Mouse (Mus musculus): ENCODE results near the gene Adcy4. TPM values are rescaled to one million over a fixed set of nuclear protein-coding genes. Genes with fewer than 3 reads are reported as not detected.

Adcy4 gene
- polyA plus RNA-seq, 1 experiment from 2014 or later: 29.3 TPM

DNA sequence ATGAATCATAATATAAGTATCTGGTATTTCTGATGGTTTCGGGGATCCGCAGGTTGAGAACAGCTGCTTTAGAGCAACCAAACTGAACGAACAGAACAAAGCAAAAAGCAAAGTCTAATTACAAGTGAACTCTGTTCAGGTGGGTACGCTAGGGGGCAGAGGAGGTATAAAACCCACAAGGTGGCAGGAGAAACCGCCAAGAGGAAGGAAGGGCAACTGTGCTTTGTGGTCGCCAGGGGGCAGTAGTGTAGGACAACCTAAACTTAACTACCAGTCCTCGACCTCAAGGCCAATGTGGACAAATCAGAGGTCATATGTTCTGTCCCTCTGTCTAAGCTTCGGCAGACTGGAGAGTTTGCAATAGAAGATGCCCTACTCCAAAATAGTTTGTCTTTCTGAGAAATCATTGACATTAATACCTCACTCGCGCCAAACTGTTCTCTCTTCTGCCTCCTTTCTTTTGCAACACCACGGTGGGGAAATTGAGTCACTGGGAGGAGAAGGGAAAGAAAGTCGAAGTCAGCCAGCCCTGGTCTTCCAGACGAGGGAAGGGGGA is 38.6 kb upstream of the Adcy4 start:
- H3K9me3 ChIP-seq (ENCODE audit: low read length): no peaks in the 10 kb centered on the region
- peak; percentile 52 for ATAC-seq
- 3% methylated on average over 13 of the region's 13 CpGs for WGBS
- peak overlapping the region; percentile 76 for H3K9ac ChIP-seq (replicated peaks; ENCODE audit: low read depth)
- DNase-seq (ENCODE audit: low spot score): peak; percentile 96
- peaks cover 3% of the 10 kb centered on the region; the same call in 1 of the 2 replicates for H3K4me1 ChIP-seq (ENCODE audit: insufficient read depth, low read depth, low read length)
- H3K36me3 ChIP-seq (ENCODE audit: insufficient read depth, low read length): no peaks in the 10 kb centered on the region
- TF ChIP-seq EP300 (IDR thresholded peaks at IDR 0.05) (peak; percentile 62; the same call in 1 of the 2 replicates), CTCF (IDR thresholded peaks at IDR 0.05) (peak; percentile 99)
- peak overlapping the region; percentile 98 for H3K27ac ChIP-seq (ENCODE audit: low read length)
- H3K27me3 ChIP-seq (replicated peaks; ENCODE audit: insufficient read depth, low read length): no peaks in the 10 kb centered on the region
- H3K4me2 ChIP-seq (replicated peaks; ENCODE audit: low read depth, low read length): peak overlapping the region; percentile 91
- H3K4me3 ChIP-seq (ENCODE audit: low read depth, low read length): peak overlapping the region; percentile 57

DNA sequence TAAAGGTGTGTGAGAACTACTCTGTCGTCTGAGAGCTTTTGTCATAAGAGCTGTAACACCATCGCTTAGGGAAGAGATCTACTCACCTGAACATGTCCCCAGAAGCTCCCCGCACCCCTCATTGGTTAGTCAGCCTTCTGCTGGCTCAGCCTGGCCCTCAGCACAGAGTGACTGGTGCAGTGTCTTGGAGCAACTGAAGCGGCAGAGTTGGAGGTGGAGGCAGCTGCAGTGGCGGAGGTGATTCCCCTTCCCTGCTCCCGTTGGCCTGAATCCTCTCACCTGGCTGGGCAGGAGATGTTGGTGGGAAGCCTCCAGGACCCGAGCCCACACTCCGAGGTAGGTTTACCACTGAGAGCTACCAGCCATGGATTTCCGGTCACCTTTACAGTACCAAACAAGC is 36.7 kb upstream of the Adcy4 start:
- Histone ChIP-seq H3K36me3 (ENCODE audit: insufficient read depth, low read length) (no peaks in the 10 kb centered on the region), H3K4me3 (ENCODE audit: low read depth, low read length) (no peak overlapping the region), H3K4me2 (replicated peaks; ENCODE audit: low read depth, low read length) (no peak overlapping the region), H3K9ac (replicated peaks; ENCODE audit: low read depth) (no peak overlapping the region), H3K9me3 (ENCODE audit: low read length) (no peaks in the 10 kb centered on the region), H3K27ac (ENCODE audit: low read length) (no peak overlapping the region), H3K27me3 (replicated peaks; ENCODE audit: insufficient read depth, low read length) (no peaks in the 10 kb centered on the region), H3K4me1 (ENCODE audit: insufficient read depth, low read depth, low read length) (peaks cover 3% of the 10 kb centered on the region; the same call in 1 of the 2 replicates)
- TF ChIP-seq CTCF (IDR thresholded peaks at IDR 0.05) (no peak), EP300 (IDR thresholded peaks at IDR 0.05) (no peak)
- no peak for ATAC-seq
- WGBS: 81% methylated on average over 9 of the region's 9 CpGs
- DNase-seq (ENCODE audit: low spot score): no peak

DNA sequence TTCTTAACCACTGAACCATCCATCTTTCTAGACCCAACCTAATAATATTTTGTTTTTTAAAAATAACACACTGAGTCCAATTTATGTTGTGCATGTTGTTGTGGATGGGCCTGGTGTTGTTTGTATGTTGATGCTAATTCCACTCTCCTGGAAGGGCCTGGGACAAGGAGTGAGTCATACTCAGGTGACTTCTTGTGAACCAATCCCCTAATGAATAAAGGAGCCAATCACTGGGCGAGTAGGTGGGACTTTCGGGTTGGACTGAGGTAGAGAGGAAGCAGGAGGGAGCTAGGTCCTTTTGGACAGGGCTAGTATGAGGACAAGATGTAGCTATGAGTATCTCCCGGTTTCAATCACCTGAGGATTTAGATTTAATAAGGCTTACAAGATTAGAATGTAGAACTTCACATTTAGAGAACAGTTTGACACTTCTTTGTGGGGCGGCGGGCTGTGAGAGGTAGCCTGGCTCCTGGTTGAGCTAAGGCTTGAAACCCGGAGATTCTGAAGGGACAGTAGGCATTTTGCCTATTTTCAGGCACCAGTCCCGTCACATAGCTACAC is 36.0 kb upstream of the Adcy4 start:
- TF ChIP-seq EP300 (IDR thresholded peaks at IDR 0.05): no peak
- no peak for TF ChIP-seq CTCF (IDR thresholded peaks at IDR 0.05)
- WGBS: 77% methylated on average over 7 of the region's 7 CpGs
- no peaks in the 10 kb centered on the region for H3K4me1 ChIP-seq (ENCODE audit: insufficient read depth, low read depth, low read length)
- no peaks in the 10 kb centered on the region for H3K36me3 ChIP-seq (ENCODE audit: insufficient read depth, low read length)
- H3K9me3 ChIP-seq (ENCODE audit: low read length): no peaks in the 10 kb centered on the region
- H3K4me2 ChIP-seq (replicated peaks; ENCODE audit: low read depth, low read length): no peak overlapping the region
- no peak overlapping the region for H3K4me3 ChIP-seq (ENCODE audit: low read depth, low read length)
- H3K27ac ChIP-seq (ENCODE audit: low read length): no peak overlapping the region
- ATAC-seq: no peak
- no peaks in the 10 kb centered on the region for H3K27me3 ChIP-seq (replicated peaks; ENCODE audit: insufficient read depth, low read length)
- no peak overlapping the region for H3K9ac ChIP-seq (replicated peaks; ENCODE audit: low read depth)
- no peak for DNase-seq (ENCODE audit: low spot score)

DNA sequence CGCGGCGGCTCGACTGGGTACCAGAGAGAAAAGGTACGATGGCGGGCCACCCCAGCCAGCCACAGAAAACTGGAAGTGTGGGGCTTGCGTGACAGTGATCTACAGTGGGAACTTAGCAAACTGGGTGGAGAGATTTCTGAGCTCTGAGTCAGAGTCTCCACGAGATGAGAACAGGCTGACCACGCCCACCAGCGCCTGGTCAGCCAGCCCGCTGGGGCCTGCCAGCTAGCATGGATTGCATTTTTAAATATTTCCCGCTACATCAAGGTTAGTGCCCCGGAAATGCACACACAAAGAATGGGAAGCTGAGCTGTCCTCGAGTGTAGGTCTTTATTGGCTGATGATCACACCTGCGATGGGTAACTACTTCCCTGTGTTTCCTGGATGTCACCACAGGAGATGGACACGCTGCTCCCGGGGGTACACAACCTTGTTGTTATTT is 31.4 kb upstream of the Adcy4 start:
- peak; percentile 94 for DNase-seq (ENCODE audit: low spot score)

DNA sequence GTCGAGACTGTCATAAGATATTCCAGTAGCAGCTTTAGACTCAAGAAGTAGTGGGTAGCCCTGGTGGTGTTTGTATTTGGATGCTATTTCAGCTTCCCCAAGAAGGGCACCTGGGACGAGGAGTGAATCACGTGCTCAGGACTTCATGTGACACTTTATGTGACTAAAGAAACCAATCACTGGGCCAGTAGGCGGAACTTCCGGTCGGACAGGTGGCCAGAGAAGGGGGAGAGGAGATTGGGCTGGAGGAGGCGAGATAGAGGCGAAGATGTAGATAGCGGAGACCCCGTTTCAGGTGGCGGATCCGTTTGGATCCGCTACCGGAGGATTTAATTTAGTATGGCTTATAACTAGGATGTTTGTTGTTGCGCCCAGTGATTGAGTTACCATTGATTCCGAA is 31.0 kb upstream of the Adcy4 start:
- Histone ChIP-seq H3K36me3 (ENCODE audit: insufficient read depth, low read length) (no peaks in the 10 kb centered on the region), H3K4me3 (ENCODE audit: low read depth, low read length) (peak overlapping the region; percentile 39), H3K4me2 (replicated peaks; ENCODE audit: low read depth, low read length) (peak overlapping the region; percentile 61), H3K9ac (replicated peaks; ENCODE audit: low read depth) (0 out of 2 replicates have a peak overlapping the region, but pooled peaks have one; percentile 19), H3K9me3 (ENCODE audit: low read length) (no peaks in the 10 kb centered on the region), H3K4me1 (ENCODE audit: insufficient read depth, low read depth, low read length) (no peaks in the 10 kb centered on the region), H3K27ac (ENCODE audit: low read length) (peak overlapping the region; percentile 63), H3K27me3 (replicated peaks; ENCODE audit: insufficient read depth, low read length) (no peaks in the 10 kb centered on the region)
- DNase-seq (ENCODE audit: low spot score): peak; percentile 79
- WGBS: 26% methylated on average over 16 of the region's 16 CpGs
- peak; percentile 81 for ATAC-seq
- no peak for TF ChIP-seq CTCF (IDR thresholded peaks at IDR 0.05)
- no peak for TF ChIP-seq EP300 (IDR thresholded peaks at IDR 0.05)

More for the DNA sequence above, 31.4 kb upstream of the Adcy4 start:
- ATAC-seq: peak; percentile 96
- no peaks in the 10 kb centered on the region for H3K4me1 ChIP-seq (ENCODE audit: insufficient read depth, low read depth, low read length)
- H3K4me2 ChIP-seq (replicated peaks; ENCODE audit: low read depth, low read length): peak overlapping the region; percentile 61
- TF ChIP-seq EP300 (IDR thresholded peaks at IDR 0.05) (peak; percentile 57; the same call in 1 of the 2 replicates), CTCF (IDR thresholded peaks at IDR 0.05) (no peak)
- peak overlapping the region; percentile 39 for H3K4me3 ChIP-seq (ENCODE audit: low read depth, low read length)
- peak overlapping the region; percentile 63 for H3K27ac ChIP-seq (ENCODE audit: low read length)
- H3K27me3 ChIP-seq (replicated peaks; ENCODE audit: insufficient read depth, low read length): no peaks in the 10 kb centered on the region
- no peaks in the 10 kb centered on the region for H3K9me3 ChIP-seq (ENCODE audit: low read length)
- WGBS: 20% methylated on average over 17 of the region's 17 CpGs
- no peaks in the 10 kb centered on the region for H3K36me3 ChIP-seq (ENCODE audit: insufficient read depth, low read length)
- H3K9ac ChIP-seq (replicated peaks; ENCODE audit: low read depth): 0 out of 2 replicates have a peak overlapping the region, but pooled peaks have one; percentile 19

DNA sequence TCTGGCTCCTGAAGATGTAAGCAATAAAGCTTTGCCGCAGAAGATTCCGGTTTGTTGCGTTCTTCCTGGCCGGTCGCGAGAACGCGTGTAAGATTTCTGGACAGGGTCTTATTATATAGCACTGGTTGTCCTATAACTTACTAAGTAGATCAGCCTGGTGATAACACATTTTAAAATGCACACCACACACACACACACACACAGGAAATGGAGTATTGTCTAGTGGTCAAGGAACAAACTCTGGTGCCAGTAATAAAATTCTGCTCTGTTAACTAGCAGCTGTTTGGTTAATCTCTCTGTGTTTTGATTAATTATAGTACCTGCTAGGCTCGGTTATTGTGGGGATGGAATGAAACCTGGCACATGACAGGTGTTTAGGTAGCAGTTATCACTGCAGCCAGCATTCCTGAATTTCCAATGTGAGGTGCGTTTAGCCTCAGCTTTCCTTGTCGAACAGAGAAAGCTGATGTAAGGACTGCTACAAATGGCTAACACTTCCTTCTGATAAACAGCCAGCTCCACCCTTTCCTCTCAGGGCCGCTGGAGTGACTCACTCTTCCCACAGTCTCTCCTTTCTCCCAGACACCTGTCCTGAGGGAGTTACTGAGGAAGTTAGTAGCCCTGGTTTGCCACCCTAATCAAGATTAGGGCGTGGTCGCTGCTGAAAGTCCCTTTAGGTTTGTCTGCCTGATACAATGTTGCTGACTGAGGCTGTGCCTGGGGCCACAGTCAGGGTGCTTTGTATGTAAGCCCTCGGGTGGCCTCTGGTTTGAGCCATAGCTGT is 11.7 kb upstream of the Adcy4 start:
- Histone ChIP-seq H3K27ac (ENCODE audit: low read length) (peak overlapping the region; percentile 69), H3K4me2 (replicated peaks; ENCODE audit: low read depth, low read length) (no peak overlapping the region), H3K9ac (replicated peaks; ENCODE audit: low read depth) (no peak overlapping the region), H3K36me3 (ENCODE audit: insufficient read depth, low read length) (no peaks in the 10 kb centered on the region), H3K9me3 (ENCODE audit: low read length) (no peaks in the 10 kb centered on the region), H3K27me3 (replicated peaks; ENCODE audit: insufficient read depth, low read length) (no peaks in the 10 kb centered on the region), H3K4me3 (ENCODE audit: low read depth, low read length) (no peak overlapping the region), H3K4me1 (ENCODE audit: insufficient read depth, low read depth, low read length) (no peaks in the 10 kb centered on the region)
- TF ChIP-seq CTCF (IDR thresholded peaks at IDR 0.05) (no peak), EP300 (IDR thresholded peaks at IDR 0.05) (peak; percentile 88)
- ATAC-seq (peak; percentile 89), DNase-seq (ENCODE audit: low spot score) (peak; percentile 82)
- 61% methylated on average over 15 of the region's 15 CpGs for WGBS

All from lung, postnatal 0 days (tissue).